Mouse (Mus musculus) megakaryocyte, embryonic 14.5 days (primary cell): Measurements from ENCODE around the gene Rpl37.

Experiments
- FLI1 ChIP-seq: IDR thresholded peaks from 2 replicates; pipeline ENCODE4 v1.6.1; 2012; ENCODE audit warnings: low read length, inconsistent platforms, mixed read lengths
- GATA1 ChIP-seq: IDR thresholded peaks from 3 replicates; pipeline ENCODE4 v1.6.1; 2012; ENCODE audit warnings: mixed read lengths, low read length, inconsistent platforms, borderline replicate concordance

DNA sequence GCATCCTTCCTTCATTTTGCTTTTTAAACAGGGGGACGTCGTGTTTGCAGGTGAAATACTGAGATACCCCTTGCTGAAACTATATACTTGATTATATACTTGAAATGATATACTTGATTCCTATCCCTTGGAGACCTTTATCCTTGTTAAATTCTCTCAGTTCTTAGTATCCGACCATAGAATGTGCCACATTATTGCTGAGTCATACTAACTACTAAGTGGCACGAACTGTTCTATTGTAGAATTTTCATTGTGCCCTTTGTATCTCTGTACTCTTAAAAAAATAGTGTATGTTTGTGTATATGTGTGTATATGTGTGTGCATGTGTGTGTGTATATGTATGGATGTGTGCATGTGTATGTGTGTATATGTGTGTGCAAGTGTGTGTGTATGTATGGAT lies 39.9 kb downstream of the Rpl37 start:
- TF ChIP-seq FLI1 (no peak), GATA1 (no peak)
